Mouse (Mus musculus): ENCODE data around the gene Arhgap22.

- TF ChIP-seq CHD2 (IDR thresholded peaks at IDR 0.05; ENCODE audit: low read depth, low read length) (no peak), MAFK (IDR thresholded peaks at IDR 0.05; ENCODE audit: insufficient read depth, low read depth, low read length) (no peak), HCFC1 (IDR thresholded peaks at IDR 0.05; ENCODE audit: borderline replicate concordance, insufficient read depth, low read length) (no peak)
Measured at GRCm38 (mm10) chr14:33310719-33311118, 96.9 kb downstream of the Arhgap22 start.
